In the genomic region with DNA sequence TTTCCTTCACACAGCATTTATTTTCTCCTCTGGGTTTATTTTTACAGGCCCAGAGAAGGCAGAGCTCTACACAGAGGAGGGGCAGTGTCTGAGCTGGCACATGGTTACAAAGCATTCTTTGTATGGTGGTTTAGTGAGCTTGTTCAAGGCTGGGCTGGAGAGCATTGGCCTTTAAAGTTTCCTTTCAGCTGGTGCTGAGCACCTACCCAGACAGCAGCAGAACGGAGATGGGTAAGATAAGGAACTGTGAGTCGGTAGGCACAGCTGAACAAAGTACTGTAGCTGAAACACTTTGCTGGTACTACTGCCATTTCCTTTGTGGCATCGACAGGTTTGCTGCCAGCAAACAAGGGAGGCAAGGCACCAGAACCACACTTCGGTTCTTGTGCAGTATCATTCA, we compare ENCODE assay signal across 8 mouse cellular contexts. TPM values are rescaled to one million over a fixed set of nuclear protein-coding genes. Genes with fewer than 3 reads are reported as not detected.
DNase-seq lines count a peak whose midpoint lies in the region; ATAC-seq and TF ChIP-seq lines count a peak whose summit lies in the region.

No protein-coding gene starts in this region.

- no peak for TF ChIP-seq CTCF in MEL (IDR thresholded peaks at IDR 0.05 in 2 of 3, conservative IDR thresholded peaks at IDR 0.05 in 1 of 3; ENCODE audit: control insufficient read depth in 1 of 3, insufficient read depth in 1 of 3, low read depth in 2 of 3, low read length in 3 of 3, poor library complexity in 1 of 3, severe bottlenecking in 1 of 3)

- H3K36me3 ChIP-seq in hindbrain, embryonic 12.5 days, result no peaks in the 10 kb centered on the region
- no peaks in the 10 kb centered on the region for H3K36me3 ChIP-seq in hindbrain, embryonic 16.5 days (ENCODE audit: control insufficient read depth, insufficient read depth, low read length)
- H3K36me3 ChIP-seq in MEL (ENCODE audit: control insufficient read depth in 1 of 2, insufficient read depth in 2 of 2, low read length in 2 of 2), result peaks cover 0 to 29% of the 10 kb centered on the region in 2 experiments; a peak in 3 of 4 replicates
- 0 out of 2 replicates have a peak, but pooled peaks cover 7% of the 10 kb centered on the region for H3K36me3 ChIP-seq in embryonic facial prominence, embryonic 13.5 days
- no peaks in the 10 kb centered on the region for H3K36me3 ChIP-seq in forebrain, embryonic 15.5 days

- TF ChIP-seq EP300 in MEL (IDR thresholded peaks at IDR 0.05; ENCODE audit: low read depth in 1 of 2, low read length in 2 of 2), result no peak; a peak in 2 of 4 replicates

- TF ChIP-seq RAD21 in MEL (IDR thresholded peaks at IDR 0.05; ENCODE audit: low read depth, low read length), result no peak

- no peaks in the 10 kb centered on the region for H3K27me3 ChIP-seq in hindbrain, embryonic 12.5 days
- no peaks in the 10 kb centered on the region for H3K27me3 ChIP-seq in hindbrain, embryonic 16.5 days (replicated peaks; ENCODE audit: control insufficient read depth, insufficient read depth, low read length)
- H3K27me3 ChIP-seq in MEL (ENCODE audit: control insufficient read depth in 1 of 2, insufficient read depth in 2 of 2, low read length in 2 of 2), result no peaks in the 10 kb centered on the region
- H3K27me3 ChIP-seq in embryonic facial prominence, embryonic 13.5 days, result no peaks in the 10 kb centered on the region
- H3K27me3 ChIP-seq in forebrain, embryonic 15.5 days, result no peaks in the 10 kb centered on the region

- 0 out of 2 replicates have a peak, but pooled peaks cover 5% of the 10 kb centered on the region for H3K9me3 ChIP-seq in hindbrain, embryonic 12.5 days (replicated peaks)
- no peaks in the 10 kb centered on the region for H3K9me3 ChIP-seq in hindbrain, embryonic 16.5 days (ENCODE audit: control insufficient read depth, low read length)
- no peaks in the 10 kb centered on the region for H3K9me3 ChIP-seq in MEL (replicated peaks; ENCODE audit: insufficient read depth, low read length)
- H3K9me3 ChIP-seq in embryonic facial prominence, embryonic 13.5 days, result no peaks in the 10 kb centered on the region
- no peaks in the 10 kb centered on the region for H3K9me3 ChIP-seq in forebrain, embryonic 15.5 days

- peaks cover 10% of the 10 kb centered on the region for H3K4me1 ChIP-seq in hindbrain, embryonic 12.5 days
- peaks cover 12% of the 10 kb centered on the region for H3K4me1 ChIP-seq in hindbrain, embryonic 16.5 days (ENCODE audit: control insufficient read depth, insufficient read depth, low read depth, low read length)
- peaks cover 18 to 26% of the 10 kb centered on the region in 2 experiments for H3K4me1 ChIP-seq in MEL (ENCODE audit: control insufficient read depth in 1 of 2, insufficient read depth in 2 of 2, low read length in 2 of 2)
- H3K4me1 ChIP-seq in embryonic facial prominence, embryonic 13.5 days, result peaks cover 29% of the 10 kb centered on the region
- peaks cover 19% of the 10 kb centered on the region for H3K4me1 ChIP-seq in forebrain, embryonic 15.5 days

- H3K4me3 ChIP-seq in hindbrain, embryonic 12.5 days, result no peak overlapping the region
- H3K4me3 ChIP-seq in hindbrain, embryonic 16.5 days (ENCODE audit: low read length), result no peak overlapping the region
- H3K4me3 ChIP-seq in MEL (ENCODE audit: control insufficient read depth in 1 of 2, insufficient read depth in 1 of 2, low read depth in 2 of 2, low read length in 2 of 2), result peak overlapping the region; percentile 1 to 52; a peak in 3 of 4 replicates
- H3K4me3 ChIP-seq in embryonic facial prominence, embryonic 13.5 days, result no peak overlapping the region
- H3K4me3 ChIP-seq in forebrain, embryonic 15.5 days, result no peak overlapping the region

- TF ChIP-seq POLR2A in MEL (IDR thresholded peaks at IDR 0.05; ENCODE audit: control insufficient read depth in 1 of 2, insufficient read depth in 1 of 2, low read depth in 1 of 2, low read length in 2 of 2, poor library complexity in 1 of 2), result no peak; a peak in 1 of 4 replicates

- ATAC-seq in hindbrain, embryonic 12.5 days (ENCODE audit: low FRiP score), result no peak
- no peak for ATAC-seq in hindbrain, embryonic 16.5 days
- ATAC-seq in embryonic facial prominence, embryonic 13.5 days (ENCODE audit: insufficient number of reproducible peaks, insufficient read depth, low FRiP score, low TSS enrichment, low read depth), result no peak
- ATAC-seq in forebrain, embryonic 15.5 days (replicated peaks), result no peak

- no peak overlapping the region for H3K9ac ChIP-seq in hindbrain, embryonic 12.5 days
- no peak overlapping the region for H3K9ac ChIP-seq in hindbrain, embryonic 16.5 days (ENCODE audit: low read depth, low read length)
- H3K9ac ChIP-seq in MEL (ENCODE audit: control insufficient read depth, low read depth, low read length, poor library complexity, severe bottlenecking), result peak overlapping the region; percentile 59
- H3K9ac ChIP-seq in embryonic facial prominence, embryonic 13.5 days, result no peak overlapping the region
- H3K9ac ChIP-seq in forebrain, embryonic 15.5 days (replicated peaks), result no peak overlapping the region

- 79% methylated on average over 4 of the region's 4 CpGs for WGBS in hindbrain, embryonic 12.5 days
- 83% methylated on average over 4 of the region's 4 CpGs for WGBS in hindbrain, embryonic 16.5 days
- 68% methylated on average over 4 of the region's 4 CpGs for WGBS in embryonic facial prominence, embryonic 13.5 days
- whole genome bisulfite sequencing in forebrain, embryonic 15.5 days, result 76% methylated on average over 4 of the region's 4 CpGs

- H3K4me2 ChIP-seq in hindbrain, embryonic 12.5 days (replicated peaks), result no peak overlapping the region
- H3K4me2 ChIP-seq in hindbrain, embryonic 16.5 days (ENCODE audit: low read length), result no peak overlapping the region
- H3K4me2 ChIP-seq in embryonic facial prominence, embryonic 13.5 days, result no peak overlapping the region
- H3K4me2 ChIP-seq in forebrain, embryonic 15.5 days (replicated peaks), result no peak overlapping the region

- H3K27ac ChIP-seq in hindbrain, embryonic 12.5 days, result peak overlapping the region; percentile 62; the same call in 1 of the 2 replicates
- no peak overlapping the region for H3K27ac ChIP-seq in hindbrain, embryonic 16.5 days (ENCODE audit: low read depth, low read length)
- peak overlapping the region; percentile 98 for H3K27ac ChIP-seq in MEL (ENCODE audit: control insufficient read depth, low read depth, low read length)
- peak overlapping the region; percentile 100 for H3K27ac ChIP-seq in embryonic facial prominence, embryonic 13.5 days
- H3K27ac ChIP-seq in forebrain, embryonic 15.5 days (replicated peaks), result no peak overlapping the region

- no peak for DNase-seq in MEL (ENCODE audit: low read depth, low spot score)
- DNase-seq in natural killer cell, adult 2 months (ENCODE audit: low spot score in 2 of 2), result peak; percentile 45 to 56
- DNase-seq in right cerebral cortex, postnatal 25 days, result no peak
- no peak for DNase-seq in right cerebral cortex, postnatal 36 days (ENCODE audit: low spot score in 2 of 2)

- H3K79me2 ChIP-seq in MEL (ENCODE audit: control insufficient read depth, insufficient read depth, low read length, poor library complexity), result peaks cover 25% of the 10 kb centered on the region

TF ChIP-seq in MEL, 35 proteins besides CTCF, POLR2A, EP300 and RAD21 (continues in another document):
- TF ChIP-seq E2F4 (IDR thresholded peaks at IDR 0.05; ENCODE audit: borderline replicate concordance, low read depth, low read length), result no peak
- TF ChIP-seq MAZ (IDR thresholded peaks at IDR 0.05; ENCODE audit: low read depth, low read length), result no peak
- TF ChIP-seq CHD1 (IDR thresholded peaks at IDR 0.05; ENCODE audit: low read depth, low read length), result no peak
- TF ChIP-seq KAT2A (conservative IDR thresholded peaks at IDR 0.05; ENCODE audit: low read depth, low read length), result no peak
- TF ChIP-seq MAX (IDR thresholded peaks at IDR 0.05; ENCODE audit: low read length), result peak; percentile 63
- TF ChIP-seq MEF2A (IDR thresholded peaks at IDR 0.05; ENCODE audit: extremely low read depth, insufficient replicate concordance, low read depth, low read length, poor library complexity, severe bottlenecking), result no peak
- no peak for TF ChIP-seq POLR2AphosphoS2 (IDR thresholded peaks at IDR 0.05; ENCODE audit: low read length)
- TF ChIP-seq MXI1 (IDR thresholded peaks at IDR 0.05; ENCODE audit: low read depth, low read length), result peak; percentile 47; the same call in 1 of the 2 replicates
- no peak for TF ChIP-seq ZNF384 (IDR thresholded peaks at IDR 0.05; ENCODE audit: low read depth, low read length)
- no peak for TF ChIP-seq JUND (IDR thresholded peaks at IDR 0.05; ENCODE audit: low read depth, low read length)
- no peak for TF ChIP-seq POLR2AphosphoS5 (IDR thresholded peaks at IDR 0.05; ENCODE audit: borderline replicate concordance, low read depth, low read length)
- no peak for TF ChIP-seq TAL1 (IDR thresholded peaks at IDR 0.05; ENCODE audit: low read length)
- no peak for TF ChIP-seq ZKSCAN1 (IDR thresholded peaks at IDR 0.05; ENCODE audit: low read depth, low read length)
- TF ChIP-seq TBP (IDR thresholded peaks at IDR 0.05; ENCODE audit: low read depth, low read length), result no peak
- no peak for TF ChIP-seq HCFC1 (IDR thresholded peaks at IDR 0.05; ENCODE audit: low read depth, low read length)
- no peak for TF ChIP-seq USF1 (IDR thresholded peaks at IDR 0.05; ENCODE audit: low read depth, low read length)
- no peak for TF ChIP-seq UBTF (IDR thresholded peaks at IDR 0.05; ENCODE audit: borderline replicate concordance, insufficient read depth, low read depth, low read length)

RNA-seq across cellular contexts. Expression of gene Gfpt1, which starts 1.7 kb away (rescaled TPM):
- 25.5 and 25.7 TPM in 2 replicates for polyA plus RNA-seq in hindbrain, embryonic 12.5 days (2016; fragmentation: Nextera tagmentation; extraction: Ambion mirVana)
- polyA plus RNA-seq in hindbrain, embryonic 16.5 days (2015; fragmentation: Nextera tagmentation; extraction: Ambion mirVana), result 19.8 and 22.7 TPM in 2 replicates
- total RNA-seq in MEL (2012; rRNA removed), result 29.6 and 34.4 TPM in 2 replicates
- 10 to 100 TPM; 33.5 to 69.3 TPM for polyA plus RNA-seq in MEL (2012; ENCODE audit: insufficient read depth in 1 of 2, insufficient read length in 2 of 2, low read depth in 1 of 2, low replicate concordance in 2 of 2, missing spikeins in 1 of 2)
- 22.0 and 22.2 TPM in 2 replicates for polyA plus RNA-seq in embryonic facial prominence, embryonic 13.5 days (2015; fragmentation: Nextera tagmentation; extraction: Ambion mirVana)
- 18.6 and 19.6 TPM in 2 replicates for polyA plus RNA-seq in forebrain, embryonic 15.5 days (2015; fragmentation: Nextera tagmentation; extraction: Ambion mirVana)

RNA-seq across cellular contexts. Expression of gene Nfu1, which starts 31.9 kb away (rescaled TPM):
- 91.5 and 94.0 TPM in 2 replicates for polyA plus RNA-seq in hindbrain, embryonic 12.5 days (2016; fragmentation: Nextera tagmentation; extraction: Ambion mirVana)
- polyA plus RNA-seq in hindbrain, embryonic 16.5 days (2015; fragmentation: Nextera tagmentation; extraction: Ambion mirVana), result 144 and 154 TPM in 2 replicates
- total RNA-seq in MEL (2012; rRNA removed), result 85.7 and 111 TPM in 2 replicates
- polyA plus RNA-seq in MEL (2012; ENCODE audit: insufficient read depth in 1 of 2, insufficient read length in 2 of 2, low read depth in 1 of 2, low replicate concordance in 2 of 2, missing spikeins in 1 of 2), result 100 to 1,000 TPM in 1 of 2 experiments, not detected in 1; 123 TPM
- 95.2 and 105 TPM in 2 replicates for polyA plus RNA-seq in embryonic facial prominence, embryonic 13.5 days (2015; fragmentation: Nextera tagmentation; extraction: Ambion mirVana)
- 101 and 106 TPM in 2 replicates for polyA plus RNA-seq in forebrain, embryonic 15.5 days (2015; fragmentation: Nextera tagmentation; extraction: Ambion mirVana)

Comparison
In these comparisons a context has a peak if more than half of its experiments do, and no peak if none do; other contexts are left out.
1. H3K27ac ChIP-seq: peak in hindbrain, embryonic 12.5 days (single experiment), MEL (single experiment) and embryonic facial prominence, embryonic 13.5 days (single experiment); none in hindbrain, embryonic 16.5 days (single experiment) and forebrain, embryonic 15.5 days (single experiment).
2. H3K4me3 ChIP-seq: peak in MEL (2 of 2); none in hindbrain, embryonic 12.5 days (single experiment), hindbrain, embryonic 16.5 days (single experiment), embryonic facial prominence, embryonic 13.5 days (single experiment) and forebrain, embryonic 15.5 days (single experiment).
3. DNase-seq: peak in natural killer cell, adult 2 months (2 of 2); none in MEL (single experiment), right cerebral cortex, postnatal 25 days (single experiment) and right cerebral cortex, postnatal 36 days (0 of 2).